Mouse (Mus musculus): ENCODE results near the gene Traf1. TPM values are rescaled to one million over a fixed set of nuclear protein-coding genes. Genes with fewer than 3 reads are reported as not detected.

Gene Traf1
- polyA plus RNA-seq, 1 experiment from 2014 or later, result 2.5 TPM

DNA sequence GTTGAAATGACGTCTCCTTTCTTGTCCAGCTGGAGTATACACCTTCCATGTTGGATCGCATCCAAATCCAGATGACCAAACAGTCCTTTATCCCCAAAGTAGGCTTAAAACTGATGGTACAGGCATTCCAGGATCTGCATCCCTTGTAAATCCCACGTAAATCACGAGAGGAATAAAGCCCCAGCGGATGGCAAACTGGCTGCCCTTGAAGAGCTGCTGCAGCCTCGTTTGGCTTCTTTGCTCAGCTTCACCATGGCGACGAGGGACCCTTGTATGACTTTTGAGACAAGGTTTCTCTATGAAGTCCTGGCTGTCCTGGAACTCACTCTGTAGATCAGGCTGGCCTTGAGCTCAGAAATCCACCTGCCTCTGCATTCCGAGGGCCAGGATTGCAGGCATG lies 3.1 kb upstream of the Traf1 start:
- H3K27ac ChIP-seq, result no peak overlapping the region
- WGBS, result 74% methylated on average over 9 of the region's 9 CpGs

DNA sequence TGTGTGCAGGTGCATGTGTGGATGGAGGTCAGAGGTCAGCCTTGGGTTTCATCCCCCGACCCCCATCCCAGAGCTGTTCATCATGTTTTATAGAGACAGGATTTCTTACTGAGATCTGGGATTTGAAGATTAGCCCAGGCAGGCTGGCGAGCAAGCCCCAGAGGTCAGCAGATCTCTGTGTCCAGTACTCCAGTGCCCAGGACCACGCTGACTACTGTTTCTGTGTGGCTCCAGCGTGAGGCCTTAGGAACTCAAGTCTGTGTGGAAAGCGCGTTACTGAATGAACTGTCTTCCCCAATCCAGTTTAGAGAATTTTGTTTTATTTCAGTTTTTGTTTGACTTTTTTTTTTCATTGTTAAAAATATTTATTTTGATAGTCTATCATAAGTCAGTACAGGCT lies 2.7 kb upstream of the Traf1 start:
- ATAC-seq, result no peak
- H3K36me3 ChIP-seq, result no peaks in the 10 kb centered on the region
- H3K4me1 ChIP-seq (replicated peaks), result peaks cover 13% of the 10 kb centered on the region; the same call in 1 of the 2 replicates
- no peak overlapping the region for H3K4me2 ChIP-seq (replicated peaks)
- no peaks in the 10 kb centered on the region for H3K27me3 ChIP-seq (replicated peaks)
- no peaks in the 10 kb centered on the region for H3K9me3 ChIP-seq
- H3K4me3 ChIP-seq (replicated peaks), result no peak overlapping the region
- no peak overlapping the region for H3K27ac ChIP-seq
- WGBS, result 83% methylated on average over 6 of the region's 6 CpGs
- H3K9ac ChIP-seq, result no peak overlapping the region

More for the DNA sequence above, 3.1 kb upstream of the Traf1 start:
- no peak for ATAC-seq
- no peak overlapping the region for H3K4me2 ChIP-seq (replicated peaks)
- H3K9ac ChIP-seq, result no peak overlapping the region
- peaks cover 13% of the 10 kb centered on the region; the same call in 1 of the 2 replicates for H3K4me1 ChIP-seq (replicated peaks)
- no peaks in the 10 kb centered on the region for H3K9me3 ChIP-seq
- no peaks in the 10 kb centered on the region for H3K36me3 ChIP-seq
- H3K27me3 ChIP-seq (replicated peaks), result no peaks in the 10 kb centered on the region
- H3K4me3 ChIP-seq (replicated peaks), result no peak overlapping the region

DNA sequence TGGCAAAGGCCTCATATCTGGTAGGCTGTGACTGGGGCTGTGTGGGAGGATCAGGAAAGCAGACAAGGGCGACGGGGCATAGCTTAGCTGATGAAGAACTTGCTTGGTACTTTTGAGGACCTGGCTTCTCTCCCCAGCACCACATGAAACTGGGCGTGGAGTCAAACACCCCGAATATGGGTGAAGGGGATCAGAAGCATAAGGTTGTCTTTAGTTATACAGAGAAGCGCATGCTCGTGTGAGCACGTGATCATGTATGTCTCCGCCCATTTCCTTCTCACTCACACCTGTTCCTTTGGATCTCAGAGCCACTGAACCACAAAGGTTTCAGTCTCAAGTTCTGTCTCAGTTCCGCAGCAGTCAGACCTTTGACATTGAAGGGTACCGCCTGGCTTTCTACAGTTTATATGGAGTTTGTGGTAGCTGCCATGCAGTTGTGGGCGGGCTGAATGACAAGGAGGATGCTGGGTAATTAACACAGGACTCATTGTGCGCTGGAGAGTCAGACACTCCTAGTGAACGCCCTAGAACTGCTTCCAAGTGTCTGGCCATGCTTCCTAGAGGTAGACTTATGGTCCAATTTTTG lies 1.9 kb upstream of the Traf1 start:
- WGBS, result 80% methylated on average over 13 of the region's 13 CpGs
- Histone ChIP-seq H3K9ac (no peak overlapping the region), H3K4me3 (replicated peaks) (no peak overlapping the region), H3K4me1 (replicated peaks) (peaks cover 13% of the 10 kb centered on the region; the same call in 1 of the 2 replicates), H3K9me3 (no peaks in the 10 kb centered on the region), H3K4me2 (replicated peaks) (no peak overlapping the region), H3K27me3 (replicated peaks) (no peaks in the 10 kb centered on the region), H3K27ac (no peak overlapping the region), H3K36me3 (no peaks in the 10 kb centered on the region)
- no peak for ATAC-seq

DNA sequence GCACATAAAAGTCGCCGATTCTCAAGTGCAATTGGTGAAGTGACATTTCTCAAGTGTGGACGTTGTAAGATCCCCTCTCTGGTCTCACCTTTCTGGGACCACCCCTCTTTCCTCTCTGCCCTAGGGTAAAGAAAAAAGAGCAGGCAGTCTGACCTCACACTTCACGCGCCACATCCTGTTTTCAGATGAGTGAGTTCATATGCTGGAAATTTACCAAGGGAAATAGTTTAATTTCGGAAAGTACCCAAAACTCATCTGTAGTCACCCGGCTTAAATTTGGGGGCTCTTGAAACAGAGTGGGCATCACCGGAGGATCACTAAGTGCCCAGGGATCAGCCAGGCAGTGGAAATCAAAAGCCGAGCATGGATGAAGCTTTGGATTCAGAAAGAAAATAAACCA lies 1.3 kb upstream of the Traf1 start:
- ATAC-seq, result no peak

DNA sequence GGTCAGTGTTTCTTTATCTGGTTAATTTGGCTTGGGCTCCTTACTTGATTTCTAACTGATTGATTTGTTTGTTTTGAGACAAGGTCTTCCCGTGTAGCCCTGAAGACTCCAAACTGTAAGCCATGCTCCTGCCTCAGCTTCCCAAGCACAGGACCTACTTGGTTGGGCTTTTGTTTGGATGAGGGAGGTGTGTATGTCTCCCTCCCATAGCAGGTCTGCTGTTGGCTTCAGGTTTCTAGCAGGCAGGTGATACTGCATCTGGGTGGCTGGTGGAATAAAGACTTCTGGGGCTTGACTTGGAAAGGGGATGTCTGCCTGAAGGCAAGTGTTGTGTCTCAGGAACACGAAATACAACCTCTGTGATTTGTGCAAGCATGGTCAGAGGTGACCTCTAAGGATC lies 639 bp upstream of the Traf1 start:
- WGBS, result 64% methylated on average over 2 of the region's 2 CpGs
- H3K27me3 ChIP-seq (replicated peaks), result no peaks in the 10 kb centered on the region
- no peak for ATAC-seq
- no peaks in the 10 kb centered on the region for H3K9me3 ChIP-seq
- H3K4me3 ChIP-seq (replicated peaks), result no peak overlapping the region
- no peaks in the 10 kb centered on the region for H3K36me3 ChIP-seq
- no peak overlapping the region for H3K27ac ChIP-seq
- H3K4me1 ChIP-seq (replicated peaks), result peaks cover 13% of the 10 kb centered on the region; the same call in 1 of the 2 replicates
- no peak overlapping the region for H3K4me2 ChIP-seq (replicated peaks)
- no peak overlapping the region for H3K9ac ChIP-seq

More for the DNA sequence above, 1.3 kb upstream of the Traf1 start:
- Histone ChIP-seq H3K4me1 (replicated peaks) (peaks cover 13% of the 10 kb centered on the region; the same call in 1 of the 2 replicates), H3K9me3 (no peaks in the 10 kb centered on the region), H3K4me2 (replicated peaks) (no peak overlapping the region), H3K9ac (no peak overlapping the region), H3K27ac (no peak overlapping the region), H3K36me3 (no peaks in the 10 kb centered on the region), H3K27me3 (replicated peaks) (no peaks in the 10 kb centered on the region), H3K4me3 (replicated peaks) (no peak overlapping the region)
- 72% methylated on average over 9 of the region's 9 CpGs for WGBS

DNA sequence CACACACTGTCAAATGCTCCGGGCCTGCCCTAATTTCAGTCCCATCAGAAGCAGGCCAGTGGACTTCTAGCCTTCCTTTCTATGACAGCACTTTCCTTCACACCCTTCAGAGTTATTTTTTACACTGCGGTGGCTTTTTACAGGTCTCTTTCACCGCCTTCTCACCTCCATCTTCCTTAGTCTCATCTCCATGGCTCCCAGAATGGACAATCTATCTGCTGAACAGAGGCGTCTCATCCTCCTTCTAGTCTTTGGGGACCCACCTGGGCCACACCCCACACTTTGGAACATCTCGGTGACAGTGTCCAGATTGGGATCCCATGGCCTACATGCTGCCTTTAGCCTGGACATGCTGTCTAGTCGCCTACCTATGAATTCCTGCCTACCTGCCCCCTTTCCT lies 606 bp downstream of the Traf1 start:
- peak overlapping the region; percentile 23 for H3K4me3 ChIP-seq (replicated peaks)
- WGBS, result 64% methylated on average over 6 of the region's 6 CpGs
- peaks cover 13% of the 10 kb centered on the region; the same call in 1 of the 2 replicates for H3K4me1 ChIP-seq (replicated peaks)
- no peaks in the 10 kb centered on the region for H3K27me3 ChIP-seq (replicated peaks)
- no peak overlapping the region for H3K27ac ChIP-seq
- peak overlapping the region; percentile 84 for H3K4me2 ChIP-seq (replicated peaks)
- H3K36me3 ChIP-seq, result no peaks in the 10 kb centered on the region
- no peaks in the 10 kb centered on the region for H3K9me3 ChIP-seq
- no peak for ATAC-seq
- peak overlapping the region; percentile 44 for H3K9ac ChIP-seq

DNA sequence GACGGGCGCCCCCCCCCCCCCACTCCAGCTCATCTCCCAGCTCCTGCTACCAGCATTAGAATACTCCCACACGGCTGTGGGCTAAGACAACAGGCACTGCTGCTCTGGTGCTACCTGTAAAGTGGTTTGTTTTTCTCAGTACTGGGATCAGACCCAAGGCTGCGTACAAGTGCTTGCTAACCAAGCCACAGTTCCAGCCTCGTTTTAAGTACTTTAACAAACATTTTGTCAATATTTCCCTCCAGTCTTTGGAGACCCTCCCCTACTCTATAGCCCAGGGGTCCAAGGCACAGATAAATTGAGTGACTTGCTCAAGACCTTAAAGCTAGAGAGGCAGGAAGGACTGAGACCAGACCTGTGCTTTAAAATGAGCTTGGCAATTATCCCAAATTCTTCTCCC lies 1.1 kb downstream of the Traf1 start:
- Histone ChIP-seq H3K27me3 (replicated peaks) (no peaks in the 10 kb centered on the region), H3K9ac (no peak overlapping the region), H3K27ac (no peak overlapping the region), H3K4me1 (replicated peaks) (peaks cover 13% of the 10 kb centered on the region; the same call in 1 of the 2 replicates), H3K36me3 (no peaks in the 10 kb centered on the region), H3K9me3 (no peaks in the 10 kb centered on the region), H3K4me2 (replicated peaks) (no peak overlapping the region), H3K4me3 (replicated peaks) (no peak overlapping the region)
- WGBS, result 77% methylated on average over 4 of the region's 5 CpGs
- ATAC-seq, result no peak

DNA sequence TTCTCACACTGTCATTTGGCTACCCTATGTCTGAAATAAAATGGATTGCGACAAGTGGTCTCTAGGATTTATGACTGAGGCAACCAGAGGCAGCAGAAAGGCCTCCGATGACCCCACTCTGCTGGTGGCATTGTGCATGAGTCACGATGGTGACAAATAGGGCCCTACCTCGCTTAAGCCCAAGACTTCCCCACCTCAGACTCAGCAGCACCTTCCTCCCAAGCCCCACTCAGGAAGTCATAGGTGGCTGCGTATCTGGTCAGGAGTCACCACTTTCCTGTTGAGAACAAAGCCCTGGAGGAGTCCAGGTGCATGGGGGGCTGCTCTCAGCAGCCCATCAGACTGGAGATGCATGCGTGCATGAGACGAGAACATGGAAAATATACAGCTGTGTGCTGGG lies 3.0 kb downstream of the Traf1 start:
- Histone ChIP-seq H3K27ac (no peak overlapping the region), H3K4me2 (replicated peaks) (no peak overlapping the region), H3K9ac (no peak overlapping the region), H3K4me3 (replicated peaks) (no peak overlapping the region), H3K36me3 (no peaks in the 10 kb centered on the region), H3K9me3 (no peaks in the 10 kb centered on the region), H3K4me1 (replicated peaks) (peaks cover 11% of the 10 kb centered on the region; the same call in 1 of the 2 replicates), H3K27me3 (replicated peaks) (no peaks in the 10 kb centered on the region)
- ATAC-seq, result no peak
- 88% methylated on average over 7 of the region's 7 CpGs for WGBS

DNA sequence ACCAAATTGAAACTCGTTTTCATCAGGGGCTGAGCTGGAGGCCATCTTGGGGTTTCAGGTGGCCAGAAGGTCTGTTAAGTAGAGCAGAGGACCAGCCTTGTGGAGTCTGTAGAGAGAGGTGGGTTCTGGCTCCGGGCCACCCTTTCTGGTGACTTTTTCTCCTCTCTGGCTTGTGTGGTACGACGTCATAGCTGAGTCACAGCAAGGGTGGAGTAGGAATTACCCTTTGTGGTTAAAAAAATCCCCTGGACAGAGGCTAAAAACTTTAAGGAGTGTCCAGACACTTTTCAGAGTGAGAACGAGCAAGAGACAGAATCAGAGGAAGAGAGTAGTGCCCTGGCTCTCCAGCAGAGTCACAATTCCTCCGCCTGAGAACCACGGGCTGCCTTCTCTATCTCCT lies 3.5 kb downstream of the Traf1 start:
- 74% methylated on average over 7 of the region's 7 CpGs for WGBS
- H3K9ac ChIP-seq, result no peak overlapping the region
- ATAC-seq, result no peak
- no peaks in the 10 kb centered on the region for H3K9me3 ChIP-seq
- H3K4me1 ChIP-seq (replicated peaks), result peaks cover 10% of the 10 kb centered on the region; the same call in 1 of the 2 replicates
- H3K27me3 ChIP-seq (replicated peaks), result no peaks in the 10 kb centered on the region
- H3K36me3 ChIP-seq, result no peaks in the 10 kb centered on the region
- H3K4me2 ChIP-seq (replicated peaks), result no peak overlapping the region
- H3K27ac ChIP-seq, result no peak overlapping the region
- H3K4me3 ChIP-seq (replicated peaks), result no peak overlapping the region

DNA sequence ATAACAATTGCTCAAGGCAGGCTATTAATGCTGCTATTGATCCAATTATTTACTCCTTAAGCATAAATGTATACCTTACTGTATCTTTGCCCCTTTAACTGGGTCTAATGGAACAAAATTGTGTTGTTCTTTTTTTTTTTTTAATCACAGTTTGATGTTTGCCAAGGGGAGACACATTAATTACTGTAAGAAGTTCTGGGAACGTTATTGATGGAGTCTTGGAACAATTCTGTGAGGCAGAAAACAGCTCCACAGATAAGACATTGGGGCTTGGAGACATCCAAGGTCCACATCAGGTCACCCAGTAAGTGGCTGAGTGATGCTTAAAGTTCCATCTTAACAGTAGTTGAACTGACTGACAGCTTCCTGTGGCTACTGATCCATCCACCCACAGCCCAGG lies 4.2 kb downstream of the Traf1 start:
- no peak overlapping the region for H3K27ac ChIP-seq
- ATAC-seq, result no peak
- H3K36me3 ChIP-seq, result no peaks in the 10 kb centered on the region
- H3K4me2 ChIP-seq (replicated peaks), result no peak overlapping the region
- peaks cover 10% of the 10 kb centered on the region; the same call in 1 of the 2 replicates for H3K4me1 ChIP-seq (replicated peaks)
- no peak overlapping the region for H3K9ac ChIP-seq
- 60% methylated on average over 1 of the region's 1 CpGs for WGBS
- H3K9me3 ChIP-seq, result no peaks in the 10 kb centered on the region
- H3K27me3 ChIP-seq (replicated peaks), result no peaks in the 10 kb centered on the region
- no peak overlapping the region for H3K4me3 ChIP-seq (replicated peaks)

DNA sequence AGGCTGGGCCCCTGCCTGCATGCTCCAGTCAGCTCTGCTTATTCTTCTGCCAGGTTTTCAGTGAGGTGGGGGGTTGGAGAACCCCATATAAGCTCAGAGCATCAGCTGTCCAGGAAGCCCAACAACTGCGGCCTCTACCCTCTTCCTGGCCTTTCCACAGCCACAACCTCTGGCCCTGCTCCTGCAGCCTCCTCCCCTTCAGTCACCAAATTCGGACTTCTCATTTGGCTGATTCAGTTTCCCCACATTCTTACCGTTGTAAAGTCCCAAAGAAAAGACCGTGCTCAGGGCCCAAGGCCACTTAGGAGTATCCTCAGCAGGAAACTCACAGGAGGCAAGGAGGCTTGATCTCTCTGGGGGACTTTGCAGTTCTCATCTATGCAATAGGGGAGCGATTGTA lies 4.6 kb downstream of the Traf1 start:
- H3K9ac ChIP-seq, result no peak overlapping the region
- H3K9me3 ChIP-seq, result no peaks in the 10 kb centered on the region
- no peaks in the 10 kb centered on the region for H3K27me3 ChIP-seq (replicated peaks)
- peaks cover 10% of the 10 kb centered on the region; the same call in 1 of the 2 replicates for H3K4me1 ChIP-seq (replicated peaks)
- 67% methylated on average over 5 of the region's 5 CpGs for WGBS
- no peak for ATAC-seq
- H3K4me3 ChIP-seq (replicated peaks), result no peak overlapping the region
- H3K27ac ChIP-seq, result no peak overlapping the region
- no peak overlapping the region for H3K4me2 ChIP-seq (replicated peaks)
- H3K36me3 ChIP-seq, result no peaks in the 10 kb centered on the region

DNA sequence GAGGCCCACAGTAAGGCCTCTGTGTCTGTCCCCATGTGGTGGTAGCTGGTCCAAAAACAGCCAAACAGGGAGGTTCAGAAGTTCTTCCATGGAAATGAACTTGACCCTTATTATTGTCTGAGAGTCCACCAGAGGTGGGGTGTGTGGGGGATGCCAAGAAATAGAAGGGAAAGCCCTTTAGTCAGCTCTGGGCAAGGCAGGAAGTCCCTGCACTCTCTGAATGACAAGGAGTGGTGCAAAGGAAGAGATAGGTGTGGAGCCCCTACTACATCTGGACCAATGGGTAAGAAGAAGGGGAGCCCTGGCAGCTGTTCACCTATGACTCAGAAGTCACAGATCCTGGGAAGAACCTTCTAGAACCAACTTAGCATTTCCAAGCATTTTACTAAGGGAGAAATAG lies 7.2 kb downstream of the Traf1 start:
- Histone ChIP-seq H3K4me2 (replicated peaks) (no peak overlapping the region), H3K27ac (no peak overlapping the region), H3K9ac (no peak overlapping the region), H3K27me3 (replicated peaks) (no peaks in the 10 kb centered on the region), H3K36me3 (no peaks in the 10 kb centered on the region), H3K4me3 (replicated peaks) (no peak overlapping the region), H3K9me3 (no peaks in the 10 kb centered on the region), H3K4me1 (replicated peaks) (no peaks in the 10 kb centered on the region)
- no peak for ATAC-seq

DNA sequence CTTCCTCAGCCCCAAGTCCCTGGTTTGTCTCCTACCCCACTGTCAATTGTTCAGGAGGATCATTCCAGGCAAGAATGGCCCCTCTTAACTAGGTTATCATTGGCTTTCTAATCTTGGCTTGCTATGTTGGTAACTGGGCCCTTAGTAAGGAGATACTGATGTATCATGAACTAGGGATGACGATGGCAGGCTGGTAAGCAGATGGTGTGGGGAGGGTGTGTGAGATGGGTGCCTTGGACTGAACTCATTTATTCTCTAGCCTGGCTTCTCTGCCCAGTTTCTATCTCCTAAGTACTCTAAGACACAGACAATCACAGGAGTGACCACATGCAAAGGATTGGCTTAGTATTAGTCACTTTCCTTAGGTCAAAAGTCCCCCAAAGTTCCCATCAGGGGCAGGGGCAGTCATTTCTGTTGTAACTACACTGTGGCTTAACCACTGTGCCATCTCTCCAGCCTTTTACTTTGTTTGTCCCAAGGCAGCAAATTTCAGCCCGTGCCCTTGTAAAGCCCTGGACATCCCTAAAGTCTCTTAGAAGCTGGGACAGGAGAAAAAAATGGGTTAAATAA lies 7.9 kb downstream of the Traf1 start:
- Histone ChIP-seq H3K27ac (no peak overlapping the region), H3K9me3 (no peaks in the 10 kb centered on the region), H3K4me3 (replicated peaks) (no peak overlapping the region), H3K27me3 (replicated peaks) (no peaks in the 10 kb centered on the region), H3K4me1 (replicated peaks) (no peaks in the 10 kb centered on the region), H3K4me2 (replicated peaks) (no peak overlapping the region), H3K9ac (no peak overlapping the region), H3K36me3 (no peaks in the 10 kb centered on the region)
- no peak for ATAC-seq
- 74% methylated on average over 2 of the region's 2 CpGs for WGBS

All from intestine, embryonic 15.5 days (tissue).